Mouse (Mus musculus) ES-Bruce4 (cell line): ENCODE data around the gene Gm5678. TPM values are rescaled to one million over a fixed set of nuclear protein-coding genes. Genes with fewer than 3 reads are reported as not detected.
"Not testable (repeated sequence)": the region's sequence is repeated elsewhere in the genome, so short reads cannot be mapped to it uniquely, and the experiment has no call there.

Source experiments
- H3K27ac ChIP-seq: 2 replicates; pipeline ENCODE4 v1.5.1; 2012; ENCODE audit warnings: low read length, inconsistent platforms; ENCODE audit not compliant: insufficient read depth
- H3K27me3 ChIP-seq: 2 replicates; pipeline ENCODE4 v1.6.1; 2012; ENCODE audit warnings: mild to moderate bottlenecking, low read length, inconsistent platforms; ENCODE audit not compliant: control insufficient read depth, poor library complexity, insufficient read depth, severe bottlenecking
- H3K36me3 ChIP-seq: 2 replicates; pipeline ENCODE4 v1.6.1; 2012; ENCODE audit warnings: inconsistent platforms, mild to moderate bottlenecking, low read length, moderate library complexity; ENCODE audit not compliant: control insufficient read depth, poor library complexity, insufficient read depth, severe bottlenecking
- H3K4me1 ChIP-seq: one replicate; pipeline ENCODE4 v1.8.1; 2011; ENCODE audit warnings: low read length; ENCODE audit not compliant: control insufficient read depth, insufficient read depth
- H3K4me3 ChIP-seq: 2 replicates; pipeline ENCODE4 v1.5.1; 2011; ENCODE audit warnings: low read depth, mild to moderate bottlenecking, low read length
- H3K9ac ChIP-seq: 2 replicates; pipeline ENCODE4 v1.6.1; 2012; ENCODE audit warnings: low read depth, mild to moderate bottlenecking, inconsistent platforms; ENCODE audit not compliant: poor library complexity, severe bottlenecking
- H3K9me3 ChIP-seq: replicated peaks from 2 replicates; pipeline ENCODE4 v1.6.1; 2012; ENCODE audit warnings: mild to moderate bottlenecking, low read length, inconsistent platforms; ENCODE audit not compliant: control insufficient read depth, poor library complexity, insufficient read depth, severe bottlenecking
- CTCF ChIP-seq: IDR thresholded peaks from one replicate; pipeline ENCODE4 v1.8.1; 2011; ENCODE audit warnings: low read depth, low read length
- EP300 ChIP-seq: IDR thresholded peaks from 2 replicates; pipeline ENCODE4 v1.6.1; 2011; ENCODE audit warnings: low read depth, low read length; ENCODE audit not compliant: insufficient read depth
- POLR2A ChIP-seq: IDR thresholded peaks from one replicate; pipeline ENCODE4 v1.8.1; 2011; ENCODE audit warnings: low read length; ENCODE audit not compliant: insufficient read depth
- polyA plus RNA-seq: library from polyadenylated mRNA; stranded (reverse); fragments of >200 nt; gene quantifications from 2 replicates; pipeline ENCODE4 v1.2.4, GENCODE M21; 2011; ENCODE audit warnings: low read depth; ENCODE audit not compliant: missing spikeins, insufficient read depth, insufficient read length

The Gm5678 gene
- polyA plus RNA-seq, 1 experiment, result not detected

GRCm38 (mm10) chr16:93648441-93649183 is 20.7 kb downstream of the Gm5678 start:
- H3K4me3 ChIP-seq, result no peak overlapping the region
- H3K36me3 ChIP-seq, result no peaks in the 10 kb centered on the region
- no peak overlapping the region for H3K27ac ChIP-seq
- H3K9ac ChIP-seq, result no peak overlapping the region
- TF ChIP-seq CTCF (no peak), EP300 (no peak), POLR2A (no peak)
- no peaks in the 10 kb centered on the region for H3K9me3 ChIP-seq
- no peaks in the 10 kb centered on the region for H3K4me1 ChIP-seq
- no peaks in the 10 kb centered on the region for H3K27me3 ChIP-seq

DNA sequence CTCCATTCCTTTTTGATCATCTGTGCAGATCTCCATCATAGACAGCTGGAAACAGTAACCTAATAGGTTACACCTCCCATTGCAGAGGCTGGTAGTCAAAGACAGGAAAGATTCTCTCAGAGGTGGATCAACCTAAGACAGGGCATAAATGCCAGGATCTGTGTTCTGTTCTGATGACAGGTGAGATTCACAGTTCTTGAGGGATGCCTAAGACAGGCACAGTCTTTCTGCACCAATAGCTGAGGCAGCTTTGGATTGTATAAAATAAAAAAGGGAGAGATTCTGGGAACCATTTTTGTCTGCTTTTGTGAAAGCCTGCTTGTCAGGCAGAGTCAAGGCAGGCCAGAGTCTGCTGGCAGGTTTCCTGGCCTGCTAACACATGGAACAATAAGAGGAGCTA is 40.1 kb downstream of the Gm5678 start:
- Histone ChIP-seq H3K27ac (no peak overlapping the region), H3K27me3 (no peaks in the 10 kb centered on the region), H3K4me1 (no peaks in the 10 kb centered on the region), H3K9ac (no peak overlapping the region), H3K9me3 (peaks cover 31% of the 10 kb centered on the region), H3K36me3 (no peaks in the 10 kb centered on the region), H3K4me3 (no peak overlapping the region)
- TF ChIP-seq EP300 (no peak), CTCF (no peak), POLR2A (no peak)

- TF ChIP-seq POLR2A, result no peak
- no peak for TF ChIP-seq CTCF
- no peak for TF ChIP-seq EP300
- H3K36me3 ChIP-seq, result no peaks in the 10 kb centered on the region
- no peak overlapping the region for H3K9ac ChIP-seq
- H3K27me3 ChIP-seq, result no peaks in the 10 kb centered on the region
- H3K4me1 ChIP-seq, result no peaks in the 10 kb centered on the region
- peaks cover 31% of the 10 kb centered on the region for H3K9me3 ChIP-seq
- H3K27ac ChIP-seq, result no peak overlapping the region
- no peak overlapping the region for H3K4me3 ChIP-seq
Measured at GRCm38 (mm10) chr16:93669521-93669920, 41.6 kb downstream of the Gm5678 start.

- H3K27me3 ChIP-seq, H3K4me3 ChIP-seq, H3K36me3 ChIP-seq, H3K9ac ChIP-seq, H3K4me1 ChIP-seq, H3K27ac ChIP-seq: not testable (repeated sequence)
- TF ChIP-seq EP300, result peak; percentile 70; the same call in 1 of the 2 replicates
- TF ChIP-seq POLR2A, result peak; percentile 13
- peaks cover 31% of the 10 kb centered on the region for H3K9me3 ChIP-seq
Measured at GRCm38 (mm10) chr16:93670466-93670865, 42.6 kb downstream of the Gm5678 start.

DNA sequence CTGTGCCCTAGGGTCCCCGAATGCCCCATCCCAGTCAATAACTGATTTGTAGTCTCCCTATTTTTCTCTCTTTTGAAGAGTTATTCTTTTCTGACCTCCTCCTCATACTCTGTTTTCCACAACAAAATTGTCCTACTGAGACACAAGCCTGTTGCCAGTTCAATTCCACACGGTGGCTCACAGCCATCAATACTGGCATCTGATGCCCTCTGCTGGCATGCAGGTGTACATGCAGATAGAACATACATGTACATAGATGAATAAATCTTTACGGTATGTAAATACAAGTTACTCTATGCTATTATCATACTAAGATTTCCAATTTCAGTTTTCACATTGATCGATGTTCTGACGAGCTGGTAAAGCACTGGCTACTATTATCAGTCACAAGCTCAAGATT is 43.2 kb downstream of the Gm5678 start:
- peak; percentile 72 for TF ChIP-seq CTCF
- TF ChIP-seq POLR2A, result no peak
- Histone ChIP-seq H3K36me3 (no peaks in the 10 kb centered on the region), H3K9ac (no peak overlapping the region), H3K27ac (peak overlapping the region; percentile 25; the same call in 1 of the 2 replicates), H3K4me3 (no peak overlapping the region), H3K9me3 (peaks cover 31% of the 10 kb centered on the region), H3K4me1 (no peaks in the 10 kb centered on the region), H3K27me3 (no peaks in the 10 kb centered on the region)

DNA sequence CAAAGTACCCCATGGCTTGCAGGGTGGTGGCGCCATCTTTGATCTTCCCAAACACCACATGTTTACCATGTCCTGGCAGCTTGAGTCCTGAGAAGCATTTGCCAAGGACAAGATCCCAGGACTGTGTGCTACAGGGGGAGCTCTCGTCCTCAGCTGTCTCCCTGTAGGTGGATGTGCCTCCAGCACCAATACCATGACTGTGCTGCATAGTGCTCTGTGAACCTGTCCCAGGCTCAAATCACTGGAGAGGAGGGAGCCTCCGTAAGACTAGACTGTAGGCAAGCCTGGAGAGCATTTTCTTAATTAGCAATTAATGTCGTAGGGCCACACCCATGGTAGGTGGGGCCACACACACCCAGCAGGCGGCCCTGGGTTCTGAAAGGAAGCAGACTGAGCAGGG is 48.5 kb downstream of the Gm5678 start:
- H3K4me3 ChIP-seq, result no peak overlapping the region
- peaks cover 2% of the 10 kb centered on the region for H3K4me1 ChIP-seq
- no peaks in the 10 kb centered on the region for H3K27me3 ChIP-seq
- H3K36me3 ChIP-seq, result no peaks in the 10 kb centered on the region
- no peak overlapping the region for H3K27ac ChIP-seq
- no peaks in the 10 kb centered on the region for H3K9me3 ChIP-seq
- H3K9ac ChIP-seq, result no peak overlapping the region
- TF ChIP-seq EP300 (no peak), CTCF (no peak), POLR2A (no peak)
